Mouse (Mus musculus): Measurements from ENCODE around the gene Fzd9. TPM values are rescaled to one million over a fixed set of nuclear protein-coding genes. Genes with fewer than 3 reads are reported as not detected.

The Fzd9 gene
- polyA plus RNA-seq, 1 experiment from 2014 or later = 0.88 TPM

- WGBS = 65% methylated on average over 8 of the region's 8 CpGs
- no peaks in the 10 kb centered on the region for H3K27me3 ChIP-seq (replicated peaks)
- ATAC-seq = no peak
Observed at GRCm38 (mm10) chr5:135269451-135269850, 18.4 kb upstream of the Fzd9 start.

DNA sequence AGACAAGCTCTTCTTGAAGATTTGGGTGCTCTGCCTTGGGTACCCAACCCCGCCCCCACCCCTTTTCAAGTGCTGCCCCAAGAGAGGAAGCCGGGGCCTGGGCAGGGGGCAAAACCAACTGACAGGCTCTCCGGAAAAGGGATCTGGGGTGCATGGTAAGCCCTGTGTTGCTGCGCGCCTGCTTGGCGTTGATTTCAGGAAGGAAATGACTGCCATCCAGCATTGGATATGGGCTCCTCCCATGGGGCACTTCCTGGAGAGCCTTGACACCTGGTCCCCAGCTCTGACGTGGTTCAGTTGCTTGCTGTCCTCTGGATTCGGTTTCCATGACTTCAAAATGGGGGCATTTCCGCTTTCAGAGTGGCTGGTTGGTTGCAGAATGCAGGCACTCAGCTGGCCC is 13.5 kb upstream of the Fzd9 start:
- H3K4me3 ChIP-seq (replicated peaks) = no peak overlapping the region
- peaks cover 7% of the 10 kb centered on the region; the same call in 1 of the 2 replicates for H3K4me1 ChIP-seq (replicated peaks)
- no peak overlapping the region for H3K9ac ChIP-seq
- H3K4me2 ChIP-seq (replicated peaks) = peak overlapping the region; percentile 38
- 46% methylated on average over 9 of the region's 9 CpGs for WGBS
- H3K27me3 ChIP-seq (replicated peaks) = no peaks in the 10 kb centered on the region
- H3K36me3 ChIP-seq = no peaks in the 10 kb centered on the region
- no peaks in the 10 kb centered on the region for H3K9me3 ChIP-seq
- no peak overlapping the region for H3K27ac ChIP-seq
- peak; percentile 51 for ATAC-seq

More at GRCm38 (mm10) chr5:135269451-135269850, 18.4 kb upstream of the Fzd9 start:
- Histone ChIP-seq H3K4me1 (replicated peaks) (peaks cover under 1% of the 10 kb centered on the region; the same call in 1 of the 2 replicates), H3K4me3 (replicated peaks) (no peak overlapping the region), H3K36me3 (no peaks in the 10 kb centered on the region), H3K9me3 (no peaks in the 10 kb centered on the region), H3K4me2 (replicated peaks) (no peak overlapping the region), H3K27ac (no peak overlapping the region), H3K9ac (no peak overlapping the region)

GRCm38 (mm10) chr5:135263866-135264503 is 13.0 kb upstream of the Fzd9 start:
- H3K9ac ChIP-seq = no peak overlapping the region
- peaks cover 7% of the 10 kb centered on the region; the same call in 1 of the 2 replicates for H3K4me1 ChIP-seq (replicated peaks)
- 15% methylated on average over 17 of the region's 17 CpGs for WGBS
- H3K27me3 ChIP-seq (replicated peaks) = no peaks in the 10 kb centered on the region
- H3K36me3 ChIP-seq = no peaks in the 10 kb centered on the region
- no peak overlapping the region for H3K4me3 ChIP-seq (replicated peaks)
- no peaks in the 10 kb centered on the region for H3K9me3 ChIP-seq
- peak overlapping the region; percentile 38 for H3K4me2 ChIP-seq (replicated peaks)
- peak; percentile 80 for ATAC-seq
- no peak overlapping the region for H3K27ac ChIP-seq

- no peaks in the 10 kb centered on the region for H3K27me3 ChIP-seq (replicated peaks)
- H3K27ac ChIP-seq = peak overlapping the region; percentile 58; the same call in 1 of the 2 replicates
- WGBS = 32% methylated on average over 30 of the region's 30 CpGs
- H3K9ac ChIP-seq = peak overlapping the region; percentile 41
- peak overlapping the region; percentile 20 for H3K4me3 ChIP-seq (replicated peaks)
- H3K36me3 ChIP-seq = no peaks in the 10 kb centered on the region
- no peak for ATAC-seq
- peaks cover 10% of the 10 kb centered on the region for H3K4me1 ChIP-seq (replicated peaks)
- peak overlapping the region; percentile 63 for H3K4me2 ChIP-seq (replicated peaks)
- H3K9me3 ChIP-seq = 0 out of 2 replicates have a peak, but pooled peaks cover 3% of the 10 kb centered on the region
Observed at GRCm38 (mm10) chr5:135258280-135259150, 7.5 kb upstream of the Fzd9 start.

DNA sequence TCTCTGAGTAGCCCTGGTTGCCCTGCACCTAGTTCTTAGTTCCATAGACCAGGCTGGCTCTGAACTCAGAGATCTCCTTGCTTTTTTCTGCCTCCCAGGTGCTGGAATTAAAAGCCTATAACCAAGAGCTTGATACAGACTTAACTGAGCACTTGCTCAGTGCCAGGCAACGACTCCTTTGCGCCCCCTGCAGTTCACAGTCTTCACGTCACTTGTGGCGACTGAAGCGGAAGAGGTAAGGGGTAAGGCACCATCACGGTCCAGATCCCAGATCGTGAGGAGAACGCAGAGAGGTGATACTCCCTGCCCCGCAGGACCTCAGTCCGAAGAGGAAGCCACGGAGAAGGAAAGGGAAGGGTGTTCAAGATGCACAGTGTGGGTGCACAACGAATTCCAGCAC is 6.5 kb upstream of the Fzd9 start:
- no peaks in the 10 kb centered on the region for H3K36me3 ChIP-seq
- H3K9me3 ChIP-seq = 0 out of 2 replicates have a peak, but pooled peaks cover 3% of the 10 kb centered on the region
- no peak overlapping the region for H3K4me2 ChIP-seq (replicated peaks)
- H3K27me3 ChIP-seq (replicated peaks) = no peaks in the 10 kb centered on the region
- no peak overlapping the region for H3K4me3 ChIP-seq (replicated peaks)
- H3K9ac ChIP-seq = no peak overlapping the region
- peaks cover 11% of the 10 kb centered on the region for H3K4me1 ChIP-seq (replicated peaks)
- no peak overlapping the region for H3K27ac ChIP-seq
- WGBS = 80% methylated on average over 12 of the region's 12 CpGs
- no peak for ATAC-seq

DNA sequence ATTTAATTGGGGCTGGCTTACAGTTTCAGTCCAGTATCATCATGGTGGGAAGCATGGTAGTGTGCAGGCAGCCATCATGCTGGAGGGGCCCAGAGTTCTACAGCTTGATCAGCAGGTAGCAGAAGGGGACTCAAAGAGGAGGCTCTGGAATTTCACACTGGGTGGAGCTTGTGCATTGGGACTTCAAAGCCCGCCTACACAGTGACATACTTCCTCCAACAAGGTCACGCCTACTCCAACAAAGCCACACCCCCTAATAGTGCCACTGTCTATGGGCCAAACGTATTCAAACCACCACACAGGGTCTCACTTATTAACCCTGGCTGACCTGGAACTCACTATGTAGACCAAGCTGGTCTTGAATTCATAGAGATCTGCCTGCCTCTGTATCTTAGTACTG is 5.1 kb upstream of the Fzd9 start:
- Histone ChIP-seq H3K4me3 (replicated peaks) (no peak overlapping the region), H3K9me3 (0 out of 2 replicates have a peak, but pooled peaks cover 3% of the 10 kb centered on the region), H3K9ac (no peak overlapping the region), H3K36me3 (no peaks in the 10 kb centered on the region), H3K27ac (no peak overlapping the region), H3K4me2 (replicated peaks) (no peak overlapping the region), H3K27me3 (replicated peaks) (no peaks in the 10 kb centered on the region), H3K4me1 (replicated peaks) (peaks cover 13% of the 10 kb centered on the region)
- WGBS = 90% methylated on average over 3 of the region's 3 CpGs
- no peak for ATAC-seq

DNA sequence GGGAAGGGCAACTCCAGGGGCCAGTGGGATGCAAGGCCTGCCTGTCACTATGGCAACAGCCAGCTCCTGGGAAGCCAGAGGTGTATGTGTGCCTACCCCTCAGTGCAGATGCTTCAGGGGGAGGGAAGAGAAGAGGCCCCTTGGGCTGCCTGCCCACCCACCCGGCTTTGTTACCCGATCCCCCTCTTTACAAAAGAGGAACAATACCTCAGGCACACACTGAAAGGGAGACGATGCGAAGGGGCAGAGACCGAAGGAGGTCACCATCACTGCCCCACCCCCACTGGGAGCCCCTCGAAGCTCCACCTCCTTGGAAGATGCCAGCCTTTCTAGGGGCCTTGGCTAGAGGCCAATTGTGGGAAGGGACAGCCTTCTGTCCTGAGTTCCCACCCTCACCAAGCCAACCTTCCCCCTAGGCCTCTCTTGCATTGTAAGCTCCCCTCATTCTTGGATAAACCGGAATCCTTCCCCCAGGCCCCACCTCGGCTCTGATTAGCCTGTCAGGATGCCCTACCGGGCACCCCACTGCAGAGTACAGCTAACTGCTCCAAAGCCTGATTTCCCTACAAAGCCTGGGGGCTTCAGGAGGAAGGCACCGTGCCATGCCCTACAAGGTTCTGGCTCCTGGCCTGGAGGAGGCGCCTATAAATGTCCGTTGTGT is 2.8 kb upstream of the Fzd9 start:
- no peak overlapping the region for H3K4me3 ChIP-seq (replicated peaks)
- H3K9me3 ChIP-seq = 0 out of 2 replicates have a peak, but pooled peaks cover 3% of the 10 kb centered on the region
- peaks cover 22% of the 10 kb centered on the region for H3K4me1 ChIP-seq (replicated peaks)
- 19% methylated on average over 12 of the region's 12 CpGs for WGBS
- H3K9ac ChIP-seq = no peak overlapping the region
- no peak for ATAC-seq
- no peak overlapping the region for H3K27ac ChIP-seq
- H3K27me3 ChIP-seq (replicated peaks) = peaks cover 21% of the 10 kb centered on the region
- 0 out of 2 replicates have a peak overlapping the region, but pooled peaks have one; percentile 6 for H3K4me2 ChIP-seq (replicated peaks)
- no peaks in the 10 kb centered on the region for H3K36me3 ChIP-seq

DNA sequence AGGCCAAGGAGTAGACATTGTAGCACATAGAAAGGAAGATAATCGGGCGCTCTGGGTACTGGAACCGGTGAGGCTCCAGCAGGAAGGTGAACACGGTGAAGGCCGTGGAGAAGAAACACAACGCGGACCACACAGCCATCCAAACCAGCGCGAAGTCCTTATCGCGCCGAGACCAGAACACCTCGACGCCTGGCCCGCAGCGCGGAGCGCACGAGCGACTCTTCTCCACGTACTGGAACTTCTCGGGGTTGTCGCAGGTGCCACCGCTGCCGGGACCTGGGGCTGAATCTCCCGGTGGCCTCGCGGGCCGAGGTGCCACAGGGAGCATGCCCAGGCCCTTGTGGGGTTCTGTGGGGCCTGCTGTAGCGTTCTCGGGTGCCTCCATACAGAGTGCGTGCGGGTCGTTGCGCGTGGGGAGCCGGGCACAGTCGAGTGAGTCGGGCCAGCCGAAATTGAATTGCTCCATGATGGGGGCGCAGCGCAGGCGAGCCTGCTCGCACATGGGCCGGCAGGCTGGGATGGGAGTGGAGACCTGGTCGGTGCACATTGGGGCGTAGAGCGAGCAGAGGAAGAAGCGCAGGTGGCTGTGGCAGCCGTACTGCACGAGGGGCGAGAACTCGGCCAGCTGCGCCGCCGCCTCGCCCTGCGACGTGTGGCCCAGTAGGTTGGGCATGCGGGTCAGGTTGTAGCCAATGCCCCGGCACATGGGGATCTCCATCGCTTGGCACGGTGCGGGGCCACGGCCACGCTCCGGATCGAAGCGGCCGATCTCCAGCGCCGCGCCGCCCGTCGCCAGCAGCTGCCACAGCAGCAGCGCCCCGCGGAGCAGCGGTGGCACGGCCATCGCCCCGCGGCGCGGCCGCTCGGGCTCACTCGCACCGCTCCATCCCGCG is 598 bp downstream of the Fzd9 start:
- Histone ChIP-seq H3K36me3 (peaks cover 7% of the 10 kb centered on the region; the same call in 1 of the 2 replicates), H3K27me3 (replicated peaks) (peaks cover 21% of the 10 kb centered on the region), H3K9ac (peak overlapping the region; percentile 49), H3K9me3 (no peaks in the 10 kb centered on the region), H3K4me2 (replicated peaks) (peak overlapping the region; percentile 100), H3K4me1 (replicated peaks) (peaks cover 19% of the 10 kb centered on the region), H3K4me3 (replicated peaks) (peak overlapping the region; percentile 61), H3K27ac (no peak overlapping the region)
- peak; percentile 71 for ATAC-seq
- 2% methylated on average over 92 of the region's 92 CpGs for WGBS

DNA sequence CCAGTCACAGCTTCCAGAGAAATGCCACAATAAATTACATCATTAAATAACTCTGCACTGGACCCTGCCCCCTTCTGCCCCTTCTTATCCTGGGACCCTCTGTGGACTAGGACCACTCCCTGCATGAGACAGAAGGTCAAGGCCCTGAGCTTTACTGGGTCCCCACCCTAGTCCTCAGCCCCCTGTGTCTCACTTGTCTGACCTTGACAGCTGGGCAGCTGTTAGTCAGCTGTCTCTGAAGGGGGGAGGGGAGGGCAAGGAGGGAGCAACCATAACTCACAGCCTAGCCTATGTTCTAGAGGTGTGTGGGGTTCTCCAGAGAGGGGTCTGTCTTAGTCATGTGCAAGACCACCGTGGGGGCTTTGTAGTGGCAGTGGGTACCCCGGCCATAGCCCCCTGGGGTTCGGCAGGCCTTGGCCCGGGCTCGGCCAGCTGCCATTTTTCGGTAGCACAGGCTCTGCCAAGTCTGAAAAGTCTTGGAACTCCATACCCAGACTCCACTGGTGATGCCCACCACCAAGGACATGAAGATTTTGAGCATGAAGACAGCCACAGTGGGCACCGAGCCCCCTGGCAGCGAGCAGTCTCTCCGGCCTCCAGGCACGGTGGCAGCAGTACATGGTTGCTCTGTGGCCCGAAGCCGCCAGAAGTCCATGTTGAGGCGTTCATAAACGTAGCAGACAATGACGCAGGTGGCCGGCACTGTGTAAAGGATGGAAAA is 1.9 kb downstream of the Fzd9 start:
- peaks cover 18% of the 10 kb centered on the region for H3K4me1 ChIP-seq (replicated peaks)
- H3K4me2 ChIP-seq (replicated peaks) = no peak overlapping the region
- no peak overlapping the region for H3K4me3 ChIP-seq (replicated peaks)
- H3K9me3 ChIP-seq = no peaks in the 10 kb centered on the region
- peaks cover 21% of the 10 kb centered on the region for H3K27me3 ChIP-seq (replicated peaks)
- no peak overlapping the region for H3K9ac ChIP-seq
- 82% methylated on average over 16 of the region's 16 CpGs for WGBS
- ATAC-seq = no peak
- H3K27ac ChIP-seq = no peak overlapping the region
- H3K36me3 ChIP-seq = peaks cover 19% of the 10 kb centered on the region

DNA sequence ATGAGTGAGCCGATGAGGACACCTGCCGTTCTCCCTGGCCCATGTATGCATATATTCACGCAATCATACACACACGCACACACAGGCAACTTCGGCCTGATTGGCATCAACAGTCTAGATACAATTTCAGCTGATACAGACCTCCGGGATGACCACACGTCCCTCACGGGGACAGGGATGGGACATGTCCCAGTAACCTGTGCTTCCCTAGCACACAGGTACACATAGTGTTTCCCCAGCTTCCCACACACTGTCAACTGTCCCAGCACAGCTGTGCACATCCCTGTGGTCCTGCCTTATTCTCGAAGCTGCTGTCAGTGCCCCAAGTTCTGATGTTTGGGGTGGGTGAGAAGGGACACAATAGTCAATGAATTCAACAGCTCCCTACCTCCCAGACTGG is 3.7 kb downstream of the Fzd9 start:
- peaks cover 34% of the 10 kb centered on the region for H3K36me3 ChIP-seq
- no peak for ATAC-seq
- H3K9me3 ChIP-seq = no peaks in the 10 kb centered on the region
- no peak overlapping the region for H3K4me2 ChIP-seq (replicated peaks)
- H3K9ac ChIP-seq = no peak overlapping the region
- H3K4me3 ChIP-seq (replicated peaks) = no peak overlapping the region
- no peak overlapping the region for H3K27ac ChIP-seq
- peaks cover 11% of the 10 kb centered on the region for H3K4me1 ChIP-seq (replicated peaks)
- WGBS = 83% methylated on average over 9 of the region's 9 CpGs
- H3K27me3 ChIP-seq (replicated peaks) = peaks cover 21% of the 10 kb centered on the region

GRCm38 (mm10) chr5:135246531-135246930 is 4.5 kb downstream of the Fzd9 start:
- Histone ChIP-seq H3K4me2 (replicated peaks) (no peak overlapping the region), H3K36me3 (peaks cover 42% of the 10 kb centered on the region), H3K9me3 (no peaks in the 10 kb centered on the region), H3K4me1 (replicated peaks) (peaks cover 11% of the 10 kb centered on the region), H3K27ac (no peak overlapping the region), H3K4me3 (replicated peaks) (no peak overlapping the region), H3K9ac (no peak overlapping the region), H3K27me3 (replicated peaks) (peaks cover 21% of the 10 kb centered on the region)
- no peak for ATAC-seq
- WGBS = 72% methylated on average over 4 of the region's 4 CpGs

All from intestine, embryonic 15.5 days (tissue).